Mouse (Mus musculus): ENCODE results near the gene Pacsin1.
A peak's percentile ranks its signal among the peaks of the same experiment; 100 is the strongest.

Gene Pacsin1

DNA sequence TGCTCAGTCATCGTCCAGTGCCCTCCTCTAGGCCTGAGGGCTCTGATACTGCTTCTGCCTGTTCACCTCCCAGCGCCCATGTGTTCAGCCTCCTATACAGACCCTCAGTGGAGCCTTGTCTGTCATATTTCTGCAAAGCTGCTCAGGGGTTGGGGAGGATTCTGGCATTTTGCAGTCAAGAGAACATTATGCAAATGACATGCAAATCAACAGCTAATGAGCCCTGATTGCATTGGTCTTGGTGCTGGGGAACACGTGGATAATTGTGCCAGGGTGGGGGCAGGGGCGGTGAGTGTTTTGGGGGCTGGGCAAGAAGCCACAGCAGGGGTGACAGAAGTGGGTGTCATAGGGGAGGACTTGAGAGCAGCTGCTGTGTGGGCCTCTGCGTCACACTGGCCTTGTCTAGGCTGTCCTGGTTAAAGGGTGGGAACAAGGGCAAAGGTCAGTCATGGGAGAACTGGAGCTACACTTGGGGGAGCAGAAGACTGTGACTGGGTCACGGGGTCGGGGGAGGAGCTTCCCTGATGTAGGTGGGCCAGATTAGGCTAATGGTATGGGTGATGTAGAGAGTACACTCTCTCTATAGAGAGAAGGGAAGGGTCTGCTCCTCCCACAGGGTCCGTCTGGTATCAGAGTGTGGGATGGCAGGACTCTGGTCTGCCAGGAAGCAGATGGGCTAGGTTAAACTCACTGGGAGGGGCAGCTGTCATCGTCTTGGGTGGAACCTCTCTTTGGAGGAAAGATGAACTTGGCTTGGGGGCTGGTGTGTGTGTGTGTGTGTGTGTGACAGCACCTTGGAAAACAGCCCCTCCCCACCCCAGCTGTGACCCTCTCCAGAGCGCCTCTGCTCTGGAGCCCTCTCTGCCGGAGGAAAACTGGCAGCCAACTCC is 23.9 kb downstream of the Pacsin1 start:
- DNase-seq (ENCODE audit: low read depth) = no peak

DNA sequence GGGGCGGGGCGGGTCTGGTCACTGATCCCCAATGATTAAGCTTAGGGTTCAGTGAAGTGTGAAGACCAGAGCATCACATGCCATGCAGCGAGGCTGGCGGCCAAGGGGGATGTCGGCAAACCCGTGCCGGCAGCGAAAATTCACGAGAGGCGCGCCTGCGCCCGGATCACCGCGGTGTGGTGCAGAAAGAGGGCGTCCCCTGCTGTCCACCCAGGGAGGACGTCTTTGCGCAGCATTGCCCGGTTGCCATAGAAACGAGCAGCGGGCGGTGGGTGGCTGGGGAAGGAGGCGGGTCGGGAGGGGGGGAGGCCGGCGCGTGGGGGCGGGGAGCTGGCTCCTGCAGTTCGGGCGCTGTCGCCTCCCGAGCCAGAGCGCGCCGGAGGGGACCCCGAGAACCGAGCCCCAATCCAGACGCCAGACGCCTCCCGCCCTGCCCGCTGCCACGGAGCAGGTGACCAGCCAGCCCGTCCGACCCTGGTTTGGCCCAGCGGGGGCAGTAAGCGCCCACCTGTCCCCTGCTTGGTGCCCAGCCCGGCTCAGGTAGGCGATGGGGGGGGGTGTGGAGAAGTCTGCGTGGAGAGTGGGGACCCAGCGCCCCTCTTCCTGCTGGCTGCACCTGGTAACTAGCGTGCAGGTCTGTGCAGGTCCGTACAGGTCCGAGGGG is 29.7 kb downstream of the Pacsin1 start:
- DNase-seq (ENCODE audit: low read depth) = no peak

DNA sequence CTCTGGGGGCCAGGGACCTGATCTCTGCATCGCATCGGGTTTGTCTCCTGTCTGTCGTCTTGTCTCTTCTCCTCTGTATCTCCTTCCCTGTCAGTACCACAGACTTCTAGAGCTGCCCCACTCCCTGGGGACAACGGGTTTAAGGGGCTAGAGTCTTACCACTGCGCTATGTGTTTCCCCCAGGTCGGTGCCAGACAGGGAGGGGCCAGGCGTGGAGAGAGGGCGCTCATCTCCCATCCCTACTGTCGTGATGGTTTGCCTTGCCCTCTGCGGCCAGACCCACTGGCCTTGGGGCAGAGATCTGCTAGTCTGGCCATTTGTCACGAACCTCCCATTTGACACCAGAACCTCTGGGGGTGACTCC is 30.2 kb downstream of the Pacsin1 start:
- DNase-seq (ENCODE audit: low read depth) = no peak

DNA sequence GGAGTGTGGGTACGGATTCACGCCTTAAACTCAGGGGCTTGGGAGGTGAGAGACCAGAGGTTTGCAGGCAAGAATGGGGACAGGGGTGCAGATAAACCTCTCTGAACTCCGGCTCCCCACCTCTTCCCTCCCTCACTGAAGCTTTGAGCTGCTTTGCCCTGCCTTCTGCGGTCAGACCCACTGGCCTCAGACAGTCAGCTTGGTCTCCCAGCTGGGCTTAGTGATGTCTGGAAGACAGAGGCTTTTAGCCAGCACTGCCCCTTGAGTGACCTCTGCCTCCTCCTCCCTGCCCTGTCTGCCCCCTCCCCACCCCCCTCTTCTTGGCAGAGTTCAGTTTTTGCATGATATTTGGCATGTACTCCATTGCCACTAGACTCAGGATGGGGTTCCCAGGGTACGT is 31.1 kb downstream of the Pacsin1 start:
- DNase-seq (ENCODE audit: low read depth) = no peak

DNA sequence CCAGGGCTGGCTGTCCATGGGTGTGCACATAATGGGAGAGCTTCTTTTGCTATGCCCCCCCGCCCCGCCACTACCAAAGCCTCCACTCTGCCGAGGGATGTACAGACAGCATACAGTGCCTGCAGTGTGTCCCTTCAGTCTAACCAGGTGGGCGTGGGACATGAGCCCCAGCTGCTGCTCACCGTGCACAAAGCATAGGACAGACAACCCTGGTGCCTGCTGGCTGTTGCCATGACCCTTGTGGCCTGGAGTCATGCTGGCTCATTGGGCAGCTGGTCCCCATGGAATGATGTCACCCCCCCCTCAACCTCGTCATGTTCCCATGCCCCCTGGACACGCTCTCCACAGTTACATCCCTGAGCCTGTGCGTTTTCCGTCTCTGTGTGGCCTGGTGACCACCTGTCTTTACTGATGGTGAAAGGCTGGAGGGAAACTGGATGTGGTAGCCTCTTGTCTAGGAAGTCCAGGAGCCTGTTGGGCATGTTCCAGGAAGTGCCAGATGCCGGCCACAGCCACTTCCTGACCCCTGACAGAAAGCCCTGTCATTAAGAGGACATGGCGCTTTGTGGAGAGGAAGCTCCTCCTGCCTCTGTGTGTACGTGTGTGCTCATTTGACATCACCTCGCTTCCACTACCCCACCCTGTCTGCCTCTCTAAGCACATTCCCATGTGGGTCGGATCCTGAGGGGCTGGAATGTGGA is 35.8 kb downstream of the Pacsin1 start:
- DNase-seq (ENCODE audit: low read depth) = no peak

DNA sequence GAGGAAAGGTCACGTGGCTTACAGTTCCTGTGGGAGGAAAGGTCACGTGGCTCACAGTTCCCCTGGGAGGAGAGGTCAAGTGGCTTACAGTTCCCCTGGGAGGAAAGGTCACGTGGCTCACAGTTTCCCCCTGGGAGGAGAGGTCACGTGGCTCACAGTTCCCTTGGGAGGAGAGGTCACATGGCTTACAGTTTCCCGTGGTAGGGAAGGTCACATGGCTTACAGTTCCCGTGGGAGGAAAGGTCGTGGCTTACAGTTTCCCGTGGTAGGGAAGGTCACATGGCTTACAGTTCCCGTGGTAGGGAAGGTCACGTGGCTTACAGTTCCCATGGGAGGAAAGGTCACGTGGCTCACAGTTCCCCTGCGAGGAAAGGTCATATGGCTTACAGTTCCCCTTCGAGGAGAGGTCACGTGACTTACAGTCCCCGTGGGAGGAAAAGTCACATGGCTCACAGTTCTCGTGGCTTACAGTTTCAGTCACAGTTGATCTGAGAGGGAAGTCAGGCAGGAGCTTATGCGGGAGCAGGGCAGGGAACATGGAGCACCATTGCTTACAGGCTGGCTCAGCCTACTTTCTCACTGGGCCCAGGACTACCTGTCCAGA is 44.4 kb downstream of the Pacsin1 start:
- no peak for DNase-seq (ENCODE audit: low read depth)

DNA sequence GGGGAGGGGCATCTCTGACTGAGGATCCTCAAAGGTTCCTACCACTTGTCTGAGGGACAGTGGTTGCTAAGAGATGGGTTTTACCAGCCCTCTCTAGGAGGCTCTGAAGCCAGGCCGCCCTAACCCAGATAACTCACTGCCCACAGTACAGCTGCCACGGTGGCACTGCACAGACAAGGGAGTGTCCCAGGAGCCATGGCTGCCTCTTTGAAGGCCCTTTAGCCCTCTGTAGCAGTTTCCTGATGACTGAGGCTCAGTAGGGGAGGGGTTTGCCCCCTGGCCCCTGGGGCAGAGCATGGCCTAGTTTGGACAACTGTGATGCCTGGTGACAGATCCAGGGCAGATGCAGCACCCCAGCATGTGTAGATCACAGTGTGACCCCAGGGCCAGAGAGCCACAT is 45.5 kb downstream of the Pacsin1 start:
- no peak for DNase-seq (ENCODE audit: low read depth)

DNA sequence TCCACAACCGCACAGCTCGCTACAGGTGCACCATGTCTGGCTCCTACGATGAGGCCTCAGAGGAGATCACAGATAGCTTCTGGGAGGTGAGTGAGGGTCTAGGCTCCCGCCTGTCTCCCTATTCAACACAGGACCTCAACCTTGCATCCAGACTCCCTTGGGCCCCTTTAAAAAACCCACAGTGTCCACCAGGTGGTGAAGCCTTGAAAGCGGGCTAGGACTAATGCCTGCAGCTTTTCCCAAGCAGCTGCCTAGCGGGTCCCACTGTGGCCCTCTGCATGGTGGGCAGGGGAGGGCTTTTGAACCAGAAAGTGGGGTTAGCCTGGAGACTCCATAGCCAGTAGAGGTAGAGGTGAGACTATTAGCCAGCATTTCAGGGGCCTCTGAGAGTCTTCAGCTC is 46.5 kb downstream of the Pacsin1 start:
- DNase-seq (ENCODE audit: low read depth) = no peak

DNA sequence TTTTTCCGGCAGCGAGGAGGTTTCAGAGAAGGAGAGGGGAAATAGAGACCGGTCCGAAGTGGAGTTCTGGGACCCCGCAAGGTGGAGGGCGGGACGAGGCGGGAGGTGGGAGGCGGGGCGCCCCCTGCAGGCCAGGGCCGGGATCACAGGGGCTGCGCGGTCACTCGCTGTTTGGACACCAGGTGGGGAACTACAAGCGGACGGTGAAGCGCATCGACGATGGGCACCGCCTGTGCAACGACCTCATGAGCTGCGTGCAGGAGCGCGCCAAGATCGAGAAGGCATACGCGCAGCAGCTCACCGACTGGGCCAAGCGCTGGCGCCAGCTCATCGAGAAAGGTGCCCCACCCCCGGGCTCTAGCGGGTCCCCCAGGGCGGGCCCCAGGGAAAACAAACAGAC is 47.2 kb downstream of the Pacsin1 start:
- DNase-seq (ENCODE audit: low read depth) = peak; percentile 24

DNA sequence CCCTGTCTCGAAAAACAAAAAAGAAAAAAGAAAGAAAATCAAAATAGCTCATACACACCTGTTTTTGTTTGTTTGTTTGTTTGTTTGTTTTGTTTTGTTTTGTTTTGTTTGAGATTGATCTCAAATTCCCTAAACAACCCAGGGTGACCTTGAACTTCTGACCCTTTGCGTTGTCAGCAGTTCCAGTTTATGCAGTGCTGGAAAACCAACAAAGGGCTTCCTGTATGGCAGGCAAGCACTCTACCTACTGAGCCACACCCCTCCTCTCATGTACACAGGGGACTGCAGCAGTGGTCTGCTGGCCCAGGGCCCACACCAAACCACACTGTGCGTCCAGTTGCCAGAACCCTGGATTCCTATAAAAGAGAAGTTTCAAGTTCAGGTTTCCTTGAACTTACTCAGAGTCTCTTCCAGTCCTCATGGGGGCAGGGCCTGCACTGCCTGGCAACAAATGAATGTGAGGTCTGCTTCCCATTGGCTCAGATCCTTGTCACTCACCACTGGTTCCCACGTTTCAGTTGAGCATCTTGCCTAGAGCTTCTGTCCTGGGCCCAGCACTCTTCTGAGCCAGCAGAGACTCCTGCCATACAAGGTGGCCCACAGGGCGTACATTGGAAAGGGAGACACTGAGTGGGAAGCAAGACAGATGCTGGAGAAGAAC is 48.8 kb downstream of the Pacsin1 start:
- DNase-seq (ENCODE audit: low read depth) = peak; percentile 83

DNA sequence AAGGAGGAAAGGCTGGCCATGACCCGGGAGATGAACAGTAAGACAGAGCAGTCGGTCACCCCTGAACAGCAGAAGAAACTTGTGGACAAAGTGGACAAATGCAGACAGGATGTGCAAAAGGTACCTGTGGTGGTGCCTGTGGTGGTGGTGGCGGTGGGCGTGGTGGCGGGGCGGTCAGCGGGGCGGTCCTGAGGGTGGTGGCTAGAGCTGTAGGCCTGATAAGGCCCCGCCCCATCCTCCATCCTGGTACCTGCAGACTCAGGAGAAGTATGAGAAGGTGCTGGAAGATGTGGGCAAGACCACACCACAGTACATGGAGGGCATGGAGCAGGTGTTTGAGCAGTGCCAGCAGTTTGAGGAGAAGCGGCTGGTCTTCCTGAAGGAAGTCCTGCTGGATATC is 50.4 kb downstream of the Pacsin1 start:
- DNase-seq (ENCODE audit: low read depth) = no peak

DNA sequence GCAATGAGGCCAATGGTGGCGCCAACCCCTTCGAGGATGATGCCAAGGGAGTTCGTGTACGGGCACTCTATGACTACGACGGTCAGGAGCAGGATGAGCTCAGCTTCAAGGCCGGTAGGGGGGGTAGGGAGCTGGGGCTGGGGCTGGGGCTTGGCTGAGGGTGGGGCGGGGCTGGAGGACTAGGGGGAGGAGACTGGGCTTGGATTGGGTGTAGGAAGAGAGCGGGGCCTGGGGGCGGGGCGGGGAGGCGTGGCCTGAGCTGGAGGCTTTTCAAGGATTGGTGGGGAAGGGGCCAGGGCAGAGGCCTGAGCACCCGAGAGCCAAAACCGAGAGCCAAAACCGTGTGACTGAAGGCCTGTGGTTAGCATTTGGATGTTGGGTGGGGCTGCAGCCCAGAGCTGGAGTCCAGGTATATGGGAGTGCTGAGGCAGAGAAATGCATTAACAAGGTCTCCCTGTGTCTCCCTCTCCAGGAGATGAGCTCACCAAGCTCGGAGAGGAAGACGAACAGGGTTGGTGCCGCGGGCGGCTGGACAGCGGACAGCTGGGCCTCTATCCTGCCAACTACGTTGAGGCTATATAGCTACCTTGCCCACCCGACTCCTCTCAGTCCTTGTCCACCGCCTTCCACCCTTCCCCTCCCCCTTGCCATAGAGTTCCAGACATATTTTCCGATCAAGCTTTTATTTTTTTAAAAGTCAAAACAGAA is 52.8 kb downstream of the Pacsin1 start:
- peak; percentile 74 for DNase-seq (ENCODE audit: low read depth)

DNA sequence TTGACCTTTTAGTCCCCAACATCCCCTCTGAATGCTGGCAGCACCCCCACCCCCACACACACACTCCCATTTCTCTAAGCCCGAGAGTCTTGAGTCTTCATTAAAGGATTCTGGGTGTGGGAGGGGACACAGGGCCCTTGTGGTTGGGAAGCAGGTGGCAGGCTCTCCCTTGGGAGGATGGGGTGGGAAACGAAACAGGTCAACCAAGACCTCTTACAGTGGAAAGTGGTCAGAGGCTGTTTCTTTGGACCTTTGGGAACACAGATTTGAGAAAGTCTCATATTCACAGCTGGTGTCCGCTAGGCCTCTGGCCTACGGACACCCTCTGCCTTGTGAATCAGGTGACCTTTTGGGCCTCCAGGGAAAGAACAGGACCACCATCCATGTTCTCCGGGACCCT is 54.3 kb downstream of the Pacsin1 start:
- DNase-seq (ENCODE audit: low read depth) = no peak

DNA sequence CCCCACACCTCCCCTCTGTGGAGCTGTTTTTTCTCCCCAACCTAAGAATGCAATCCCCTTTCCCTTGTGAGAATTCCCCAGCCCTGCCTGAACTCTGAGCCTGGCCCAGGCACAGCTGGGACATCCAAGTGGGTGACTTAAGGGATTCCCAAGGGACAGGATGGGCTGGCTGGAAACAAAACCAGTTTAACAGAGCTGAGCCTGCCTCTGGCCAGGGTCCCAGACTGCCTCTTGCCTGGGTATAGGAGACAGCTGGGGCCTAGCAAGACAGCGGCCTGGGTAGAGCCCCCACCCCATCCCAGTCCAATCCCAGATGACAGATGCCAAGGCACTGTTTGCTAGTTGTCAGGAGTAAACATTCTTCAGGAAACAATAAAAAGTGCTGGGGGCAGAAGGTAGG is 57.5 kb downstream of the Pacsin1 start:
- no peak for DNase-seq (ENCODE audit: low read depth)

DNA sequence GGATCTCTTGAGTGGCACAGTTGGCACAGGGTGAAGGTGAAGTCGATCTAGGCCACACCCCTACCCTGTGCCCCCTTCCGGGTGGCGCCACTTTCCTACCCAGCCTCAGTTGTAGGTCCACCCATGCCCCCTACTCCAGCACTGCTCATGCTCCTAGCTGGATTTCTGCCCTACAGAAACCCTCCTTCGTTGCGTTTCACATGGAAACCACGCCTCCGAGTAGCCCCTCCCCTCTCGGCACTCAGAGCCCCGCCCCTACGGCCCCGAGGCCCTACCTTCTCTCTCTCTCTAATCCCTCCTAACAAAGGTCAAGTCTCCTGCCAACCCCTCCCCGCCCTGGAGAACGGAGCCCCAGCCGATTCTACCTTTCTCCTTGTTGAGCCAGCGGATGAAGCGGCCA is 61.5 kb downstream of the Pacsin1 start:
- DNase-seq (ENCODE audit: low read depth) = no peak

DNA sequence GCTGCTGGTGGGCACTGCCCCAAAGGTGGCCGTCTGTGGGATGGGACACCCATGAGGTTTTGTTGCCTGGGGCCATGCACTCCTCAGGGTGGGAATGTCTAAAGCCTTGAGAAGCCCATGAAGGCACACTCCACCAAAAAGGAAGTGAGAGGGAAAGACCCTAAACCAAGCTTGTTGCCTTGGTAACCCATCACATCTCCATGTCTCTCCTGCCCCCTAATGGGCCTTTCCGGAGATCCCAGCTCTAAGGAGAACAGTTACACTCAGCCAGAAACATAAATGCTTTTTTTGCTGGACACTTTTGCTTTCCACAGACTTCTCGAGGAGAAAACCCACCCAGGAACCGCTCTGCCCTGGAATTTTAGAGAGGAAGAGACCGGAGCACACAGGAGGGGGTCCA is 62.9 kb downstream of the Pacsin1 start:
- peak; percentile 36 for DNase-seq (ENCODE audit: low read depth)

DNA sequence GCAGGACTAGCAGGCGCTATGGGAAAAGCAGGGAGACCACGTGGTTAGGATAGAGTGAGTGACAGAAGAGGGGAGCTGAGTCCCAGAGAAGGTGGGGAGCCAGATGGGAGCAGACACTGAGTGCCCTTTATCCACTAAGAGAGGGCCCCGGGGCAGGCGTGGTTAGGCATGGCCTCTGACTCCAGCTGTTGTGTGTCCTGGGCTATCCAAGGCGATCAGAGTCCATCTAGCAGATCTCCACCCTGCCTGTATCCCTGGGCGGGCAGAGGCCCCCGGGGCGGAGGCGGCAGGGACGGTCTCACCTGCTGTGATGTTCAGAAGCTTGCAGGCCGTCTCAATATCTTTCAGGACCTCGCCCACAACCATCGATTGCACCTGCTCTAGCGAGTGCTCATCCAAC is 64.4 kb downstream of the Pacsin1 start:
- no peak for DNase-seq (ENCODE audit: low read depth)

DNA sequence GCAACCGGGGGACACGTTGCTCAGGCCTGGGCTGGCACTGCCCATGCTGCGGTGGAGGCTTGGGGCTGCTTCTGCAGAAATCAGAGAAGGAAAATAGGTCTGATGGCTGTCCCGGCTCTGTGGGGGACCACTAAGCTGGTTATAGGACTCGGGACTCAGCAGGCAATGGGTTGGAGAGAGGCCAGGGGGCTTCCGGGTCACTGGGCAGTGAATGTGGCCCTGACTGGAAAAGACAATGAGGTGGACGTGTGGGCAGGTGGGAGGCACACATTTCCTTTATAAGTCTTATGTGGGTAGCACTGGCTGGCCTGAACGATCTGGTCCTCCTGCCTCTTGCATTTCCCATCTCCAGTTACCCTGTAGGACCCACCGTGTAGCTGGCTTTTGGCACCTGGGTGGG is 65.0 kb downstream of the Pacsin1 start:
- DNase-seq (ENCODE audit: low read depth) = no peak

DNA sequence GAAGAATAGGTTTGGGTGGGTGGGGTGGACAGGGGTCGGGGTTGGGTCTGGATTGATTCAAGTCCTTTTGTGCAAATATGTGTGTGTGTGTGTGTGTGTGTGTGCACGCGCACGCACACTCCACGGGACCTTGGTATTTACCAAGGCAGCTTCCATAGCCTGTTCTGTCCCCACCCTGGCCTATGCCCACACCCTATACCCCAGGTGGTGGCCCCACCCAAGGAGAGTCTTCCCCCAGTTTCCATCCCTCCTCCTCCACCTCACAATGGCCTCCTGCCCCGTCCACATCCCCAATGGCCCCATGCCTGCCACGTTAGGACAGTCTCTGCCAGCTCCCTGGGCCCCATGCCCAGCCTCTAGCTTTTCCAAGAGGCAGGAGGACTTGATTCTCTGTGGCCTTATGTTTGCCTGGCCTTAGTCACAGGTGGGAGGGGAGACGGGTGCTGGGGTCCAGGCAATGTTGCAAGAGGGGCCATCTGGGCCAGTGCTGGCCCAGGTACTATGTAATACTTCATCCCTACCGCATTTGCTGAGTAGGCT is 65.9 kb downstream of the Pacsin1 start:
- DNase-seq (ENCODE audit: low read depth) = peak; percentile 39

DNA sequence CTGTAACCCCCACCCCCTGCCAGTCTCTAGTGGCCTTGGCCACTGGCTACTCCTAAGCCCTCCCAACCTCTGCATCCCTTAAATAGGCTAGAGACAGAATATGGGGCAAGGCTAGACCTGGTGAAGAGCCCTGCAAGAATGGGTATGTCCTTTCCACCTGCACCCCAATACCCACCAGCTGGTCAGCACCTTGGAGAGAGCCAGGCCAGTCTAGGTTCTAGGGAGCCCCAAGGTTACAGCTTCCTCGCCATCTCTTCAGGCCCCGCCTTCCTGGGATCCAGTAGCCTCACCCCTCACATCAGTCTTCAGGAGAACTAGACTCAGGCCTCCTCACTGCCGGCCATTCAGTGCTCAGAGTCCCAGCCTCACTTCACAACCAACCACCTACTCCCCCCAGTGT is 69.0 kb downstream of the Pacsin1 start:
- DNase-seq (ENCODE audit: low read depth) = peak; percentile 42

DNA sequence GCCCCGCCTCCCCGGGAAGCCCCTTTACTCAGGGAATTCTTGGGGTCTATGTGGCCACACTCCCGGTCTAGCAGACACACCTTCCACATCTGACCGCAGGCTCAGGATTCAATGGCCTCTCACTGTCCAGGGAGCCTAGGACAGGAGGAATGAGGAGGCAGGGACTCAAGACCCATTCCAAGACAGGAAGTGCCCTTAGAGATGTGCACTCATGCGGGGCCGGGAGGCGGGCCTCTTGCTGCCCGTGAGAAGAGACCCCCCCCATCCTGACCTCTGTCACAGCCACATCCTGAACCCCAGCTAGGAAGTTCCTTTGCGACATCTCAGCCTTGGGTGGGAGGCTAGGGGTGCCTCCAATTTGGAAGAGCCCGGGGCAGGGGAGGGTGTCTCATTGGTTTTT is 69.7 kb downstream of the Pacsin1 start:
- no peak for DNase-seq (ENCODE audit: low read depth)
